Mouse (Mus musculus): ENCODE results near the gene Kmt2b.

DNA sequence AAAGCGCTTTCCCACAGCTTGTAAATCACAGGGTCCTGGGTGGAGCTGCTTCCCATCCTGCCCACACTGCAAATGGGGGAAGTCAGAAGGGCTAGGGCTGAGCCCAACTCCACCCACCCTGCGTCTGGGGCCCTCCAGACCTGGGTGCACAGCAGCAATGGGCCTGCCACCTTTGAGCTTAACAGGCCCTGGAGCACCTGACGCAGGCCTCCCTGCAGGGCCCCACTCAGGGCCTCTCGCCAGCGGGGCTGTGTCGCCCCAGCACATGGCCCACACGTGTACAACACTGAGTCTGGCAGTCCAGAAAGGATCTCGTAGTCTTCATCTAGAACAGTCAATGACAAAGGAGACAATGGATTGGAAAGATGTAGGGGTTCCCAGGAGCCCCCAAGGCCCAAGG, 8.6 kb downstream of the Kmt2b start:
- TF ChIP-seq CTCF (IDR thresholded peaks at IDR 0.05; ENCODE audit: control insufficient read depth, insufficient read depth, insufficient replicate concordance, low read depth, low read length) (no peak), POLR2A (IDR thresholded peaks at IDR 0.05; ENCODE audit: control insufficient read depth, low read depth, low read length) (no peak)

All from testis, adult 2 months (tissue).